Mouse (Mus musculus) urinary bladder, postnatal 25 days (tissue): ENCODE measurements at regions not wholly inside any gene's neighbourhood (a gene's known extent, or its start where the extent isn't known, plus 50 kb on each side); places are given as distances from the start of the nearest gene placed in this dataset.

ENCODE experiments used
- DNase-seq: peaks from one replicate; pipeline ENCODE4 v3.0.0; 2022; ENCODE audit warnings: low spot score

GRCm38 (mm10) chr10:125725681-125726139 is 240.3 kb upstream of the Lrig3 start:
- no peak for DNase-seq

- no peak for DNase-seq
Measured at GRCm38 (mm10) chr10:125726546-125726945, 239.4 kb upstream of the Lrig3 start.

- DNase-seq, result no peak
Measured at GRCm38 (mm10) chr10:125735744-125736494, 230.0 kb upstream of the Lrig3 start.

DNA sequence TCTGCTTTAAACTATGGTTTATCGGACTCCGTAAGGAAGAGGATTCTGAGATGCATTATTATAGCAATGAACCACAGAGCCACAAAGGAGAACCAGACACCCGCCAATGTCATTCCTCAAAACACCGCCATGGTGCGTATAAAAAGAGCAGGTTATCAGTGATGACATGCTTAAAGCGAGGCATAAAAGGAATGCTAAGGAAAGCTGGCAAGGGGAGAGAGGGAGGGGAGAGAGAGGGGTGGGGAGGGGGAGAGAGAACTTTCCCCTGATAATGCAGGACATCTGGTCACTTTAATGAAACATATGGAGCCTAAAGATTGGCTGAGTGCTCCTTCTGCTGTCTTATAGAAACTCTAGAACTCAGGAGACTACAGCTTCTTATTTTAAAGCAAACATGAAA is 222.8 kb upstream of the Lrig3 start:
- no peak for DNase-seq

GRCm38 (mm10) chr10:125749031-125749585 is 216.9 kb upstream of the Lrig3 start:
- DNase-seq, result no peak

DNA sequence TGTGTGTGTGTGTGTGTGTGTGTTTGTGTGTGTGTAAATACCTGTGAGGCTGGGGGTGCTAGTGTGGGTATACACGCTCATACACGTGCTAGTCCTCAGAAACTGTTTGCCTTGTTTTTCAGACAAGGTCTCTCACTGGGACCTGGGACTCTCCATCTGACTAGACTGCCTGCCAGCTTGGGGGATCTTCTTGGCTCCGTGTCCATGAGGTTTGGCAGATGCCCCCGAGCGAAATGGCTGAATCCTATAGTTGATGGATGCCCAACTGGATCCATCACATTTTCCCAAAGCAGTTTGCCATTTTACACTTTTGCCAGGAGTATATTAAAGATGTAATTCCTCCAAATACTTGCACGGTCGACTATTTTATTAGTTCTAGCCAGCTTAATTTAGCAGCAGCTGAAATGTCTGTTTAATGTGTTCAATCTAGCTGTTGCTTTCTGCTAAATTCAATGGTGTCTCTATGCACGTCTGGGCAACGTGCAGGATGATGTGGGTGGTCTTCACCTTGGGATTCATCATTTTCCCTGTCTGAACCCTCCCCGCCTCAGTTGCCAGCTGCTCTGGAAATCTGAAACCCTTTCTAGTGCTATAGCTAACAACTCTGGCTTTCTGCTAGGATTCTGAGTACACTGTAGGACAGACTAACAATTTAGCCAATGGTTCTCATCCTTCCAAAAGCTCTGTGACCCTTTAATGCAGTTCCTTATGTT is 213.3 kb upstream of the Lrig3 start:
- no peak for DNase-seq

DNA sequence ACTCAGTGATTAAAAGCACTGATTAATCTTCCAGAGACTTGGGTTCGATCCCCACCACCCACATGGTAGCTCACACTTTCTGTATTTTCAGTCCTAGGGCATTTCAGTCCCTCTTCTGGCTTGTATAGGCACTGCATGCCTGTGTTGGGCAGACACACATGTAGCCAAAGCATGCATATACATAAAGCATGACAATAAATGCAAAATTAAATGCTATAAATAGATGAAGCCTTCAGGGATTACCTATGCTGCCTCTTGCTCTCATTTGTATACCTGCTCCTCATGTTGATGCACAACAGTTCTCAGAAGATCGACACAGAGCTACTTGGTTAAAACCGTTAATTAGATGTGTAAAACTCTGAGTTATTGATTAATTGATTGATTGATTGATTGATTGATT is 206.8 kb upstream of the Lrig3 start:
- DNase-seq, result no peak

DNA sequence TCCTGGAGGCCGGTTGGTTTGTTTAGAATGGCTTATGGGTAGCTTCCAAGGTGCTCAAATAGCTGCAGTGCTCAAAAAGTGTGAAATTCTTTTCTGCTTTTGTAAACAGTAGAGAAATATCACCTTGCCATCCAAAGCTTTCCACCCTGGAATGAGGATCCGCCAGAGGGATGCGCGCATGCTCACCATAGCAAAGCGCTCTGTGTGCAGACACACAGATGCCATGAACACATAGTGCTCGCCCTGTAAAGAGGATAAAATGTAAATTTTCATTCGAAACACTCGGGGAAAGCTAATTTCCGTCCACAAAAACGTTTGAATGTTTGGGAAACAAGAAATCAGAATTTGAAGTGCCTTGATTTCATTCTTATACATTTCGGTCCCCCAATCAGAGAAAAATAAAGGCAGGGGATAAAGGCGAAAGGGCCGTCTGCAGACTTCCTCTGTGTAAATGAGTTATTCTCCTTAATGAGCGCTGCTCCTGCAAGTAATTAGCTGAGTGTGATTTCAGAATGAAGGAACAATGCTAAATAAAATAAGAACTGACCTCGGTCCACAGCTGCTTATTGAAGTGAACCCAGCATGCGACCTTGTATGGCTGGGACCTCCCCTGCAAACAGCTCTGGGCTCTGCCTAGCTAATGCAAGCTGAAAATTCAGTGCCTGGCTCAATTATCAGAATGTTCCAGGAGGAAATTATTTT is 203.4 kb upstream of the Lrig3 start:
- no peak for DNase-seq

DNA sequence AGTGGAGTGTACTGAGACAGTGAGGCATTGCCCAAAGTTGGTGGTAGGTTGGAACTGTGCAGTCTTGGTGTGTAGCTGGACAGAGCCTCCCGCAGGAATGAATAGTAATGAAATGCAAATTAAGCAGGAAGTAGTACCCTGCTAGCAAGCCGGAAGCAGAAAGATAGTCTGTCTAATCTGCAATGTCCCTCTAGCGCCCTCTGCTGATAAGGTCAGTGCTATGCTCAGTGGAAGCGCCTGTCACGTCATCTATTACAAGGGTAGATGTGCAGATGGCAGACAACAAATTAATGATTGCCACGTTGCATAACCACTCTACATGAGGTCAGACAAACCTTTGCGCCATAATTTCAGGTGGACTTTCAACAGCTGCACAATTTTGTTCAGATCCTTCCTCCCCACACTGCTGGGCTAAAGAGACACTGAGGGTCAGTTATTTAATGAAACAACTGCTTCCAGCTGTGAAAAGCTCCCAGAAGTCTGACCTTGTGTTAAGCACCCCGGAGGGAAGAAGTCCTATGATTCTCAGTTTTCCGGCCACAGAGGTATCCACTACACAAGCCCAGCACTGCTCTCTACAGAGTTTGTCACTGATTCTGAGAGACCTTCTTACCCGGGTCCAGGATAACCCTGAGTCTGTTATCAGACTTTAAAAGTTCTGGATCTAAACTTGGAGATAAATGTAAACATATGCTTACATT is 201.4 kb upstream of the Lrig3 start:
- no peak for DNase-seq

DNA sequence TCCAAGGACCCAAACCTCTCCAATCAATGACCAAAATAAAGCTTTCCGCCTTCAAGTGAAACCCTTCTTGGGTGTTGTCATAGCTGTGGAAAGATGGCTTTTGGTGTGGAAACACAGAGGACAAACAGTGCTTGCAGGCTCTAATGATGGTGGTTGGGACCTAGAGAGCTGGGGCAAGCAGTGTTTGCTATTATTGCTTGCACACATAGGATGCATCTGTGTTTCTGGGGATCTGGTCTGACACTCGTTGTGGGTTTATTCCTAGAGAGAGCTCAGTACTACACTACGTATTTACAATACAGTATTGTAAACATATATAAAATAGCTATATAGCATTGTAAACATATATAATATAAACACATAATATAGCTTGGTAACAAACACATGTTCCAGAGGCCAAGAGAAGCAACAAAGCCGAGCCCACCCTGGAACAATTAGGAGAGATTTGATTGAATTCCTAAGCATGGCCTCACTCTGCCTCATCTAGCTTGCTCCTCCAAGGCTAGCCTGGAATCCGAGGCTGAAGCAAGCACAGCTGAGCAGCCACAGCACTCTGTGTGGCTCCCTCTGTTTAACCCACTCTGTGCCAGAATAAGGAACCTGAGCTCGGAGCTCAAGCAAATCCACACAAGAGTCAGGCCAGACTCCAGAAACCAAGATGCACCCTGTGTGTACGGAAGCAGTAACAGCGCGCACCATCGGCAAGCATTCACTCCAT is 200.7 kb upstream of the Lrig3 start:
- DNase-seq, result no peak

DNA sequence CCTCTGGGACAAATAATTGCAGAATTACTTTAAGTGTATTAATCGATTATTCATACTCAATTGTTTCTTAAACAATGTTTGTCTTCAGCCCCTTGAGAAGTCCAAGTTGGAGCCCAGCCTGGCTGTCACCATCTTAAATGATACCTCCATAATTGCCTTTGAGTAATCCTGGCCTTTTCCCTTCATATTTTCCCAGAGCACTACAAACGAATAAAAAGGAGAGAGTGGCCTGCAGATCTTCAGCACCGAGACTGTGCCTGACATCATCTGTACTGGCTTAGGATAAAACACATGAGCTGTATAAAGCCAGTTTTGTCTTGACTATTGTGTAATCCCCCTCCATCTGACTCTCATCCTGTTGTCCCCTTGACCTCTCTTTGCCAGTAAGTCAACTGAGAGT is 197.7 kb upstream of the Lrig3 start:
- DNase-seq, result no peak

DNA sequence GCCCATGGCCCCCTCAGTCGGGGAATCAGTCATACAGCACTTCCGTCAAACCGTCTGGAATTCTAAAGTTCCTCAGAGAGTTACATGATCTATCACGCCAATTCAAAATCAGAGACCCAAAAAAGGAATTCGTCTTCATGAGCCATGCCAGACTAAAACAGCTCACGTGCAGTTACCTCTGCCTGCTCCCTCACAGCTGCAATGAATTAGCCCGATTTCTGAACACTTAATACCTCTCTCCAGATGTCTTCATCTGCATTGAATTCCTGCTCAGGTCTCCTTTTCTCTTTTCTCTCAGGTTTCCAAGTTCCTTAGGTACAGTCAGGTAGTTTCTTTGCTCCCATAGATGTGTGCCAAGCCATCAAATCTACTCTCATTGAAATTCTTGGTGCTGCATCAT is 192.4 kb upstream of the Lrig3 start:
- no peak for DNase-seq

GRCm38 (mm10) chr10:125782486-125782885 is 183.5 kb upstream of the Lrig3 start:
- no peak for DNase-seq

DNA sequence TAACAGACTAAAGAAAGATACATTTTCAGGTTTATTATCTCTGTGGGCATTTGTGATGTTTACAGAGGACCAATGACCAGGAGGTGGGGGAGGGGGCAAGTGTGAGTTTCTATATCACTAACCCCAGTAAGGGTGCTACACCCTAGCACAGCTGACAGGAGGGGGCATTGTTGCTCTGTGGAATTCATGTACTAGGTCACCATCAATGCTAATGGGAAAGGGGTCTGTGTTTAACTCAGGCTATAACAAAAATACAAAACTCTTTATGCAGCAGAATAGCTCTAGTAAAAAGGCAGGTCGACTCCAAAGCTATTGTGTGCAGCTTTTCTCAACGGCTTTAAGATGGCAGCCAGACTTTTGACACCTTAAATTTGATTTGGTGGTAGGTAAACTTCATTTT is 181.1 kb upstream of the Lrig3 start:
- DNase-seq, result no peak

DNA sequence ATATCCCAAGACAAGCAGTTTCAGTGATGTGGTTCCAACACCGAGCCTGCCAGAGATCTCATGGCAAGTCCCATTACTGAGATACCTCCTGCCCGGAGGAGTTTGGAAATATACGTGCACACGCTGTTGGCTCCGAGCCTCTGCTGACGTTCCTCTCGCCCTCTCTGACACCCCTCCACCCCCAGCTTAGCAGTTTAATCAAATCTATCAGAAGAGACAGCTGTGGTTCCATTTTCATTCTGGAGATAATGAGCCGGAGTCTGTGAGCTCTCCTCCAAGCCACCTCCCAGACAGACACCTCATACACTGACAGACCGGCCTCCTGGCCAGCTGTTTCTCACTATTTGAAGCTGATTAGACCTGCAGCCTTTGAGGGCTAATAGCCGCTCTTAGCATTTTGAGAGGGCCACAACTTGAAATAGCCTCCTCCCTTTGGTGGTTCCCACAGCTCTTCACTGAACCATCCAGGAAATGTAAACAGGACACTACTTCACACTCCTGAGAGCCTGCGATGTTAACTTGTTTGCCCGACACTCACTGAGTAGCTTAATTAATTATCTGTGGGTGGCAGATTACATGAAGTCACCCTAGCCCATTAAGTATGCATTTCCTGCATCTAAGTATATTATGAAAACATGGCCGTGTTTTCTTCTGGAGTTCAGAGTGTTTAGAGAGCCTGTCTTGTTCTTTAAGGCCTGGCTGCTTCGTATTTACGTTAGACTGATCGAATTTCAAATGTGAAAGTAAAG is 180.3 kb upstream of the Lrig3 start:
- DNase-seq, result no peak

GRCm38 (mm10) chr10:125786197-125786879 is 179.6 kb upstream of the Lrig3 start:
- DNase-seq, result no peak

DNA sequence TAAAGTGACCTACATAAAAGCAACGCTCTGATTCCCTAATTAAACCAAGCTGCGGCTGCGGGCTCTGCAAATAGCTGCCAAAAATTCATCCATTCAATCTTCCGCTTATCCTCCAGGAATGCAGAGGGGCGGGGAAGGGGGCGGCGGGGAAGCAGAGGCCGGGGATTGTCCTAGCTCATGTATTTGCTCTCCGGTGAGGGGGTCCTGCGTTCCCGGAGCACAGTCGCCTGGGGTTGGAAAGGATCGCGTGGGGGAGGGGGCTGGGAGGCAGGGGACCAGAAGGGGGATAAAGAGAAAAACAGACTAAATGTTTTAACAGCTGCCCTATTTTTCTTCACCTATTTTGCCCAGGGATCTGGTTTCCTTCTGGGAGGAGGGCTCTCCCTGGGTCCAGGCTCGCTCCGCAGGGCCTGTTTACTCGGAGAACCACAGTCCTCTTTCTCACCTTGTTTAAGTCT is 179.1 kb upstream of the Lrig3 start:
- DNase-seq, result no peak

- no peak for DNase-seq
Measured at GRCm38 (mm10) chr10:125787441-125788060, 178.4 kb upstream of the Lrig3 start.

DNA sequence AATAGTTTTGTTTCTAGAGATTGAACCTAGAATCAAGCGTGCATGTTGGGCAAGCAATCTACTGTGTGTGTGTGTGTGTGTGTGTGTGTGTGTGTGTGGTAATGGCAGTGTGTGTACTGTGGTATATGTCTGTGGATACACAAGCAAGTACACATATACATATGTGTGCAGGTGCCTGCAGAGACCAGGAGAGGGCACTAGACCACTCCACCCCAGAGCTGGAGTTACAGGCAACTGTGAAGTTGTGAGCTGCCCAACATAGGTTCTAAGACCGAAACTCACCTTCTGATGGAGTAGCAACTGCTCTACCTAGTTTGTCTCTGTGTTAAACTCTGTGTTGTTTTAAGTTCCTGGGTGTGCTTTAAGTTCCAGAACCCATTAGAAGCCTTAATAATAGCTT is 177.7 kb upstream of the Lrig3 start:
- DNase-seq, result no peak

- no peak for DNase-seq
Measured at GRCm38 (mm10) chr10:125790924-125791323, 175.0 kb upstream of the Lrig3 start.
